Mouse (Mus musculus) brain, embryonic 14.5 days (tissue): ENCODE results near the gene Hoxb1.

Experiments used
- CTCF ChIP-seq: fragments of 200-500 bp; IDR thresholded peaks from 2 replicates; pipeline ENCODE4 v1.5.1; 2012; ENCODE audit warnings: inconsistent platforms, mild to moderate bottlenecking, moderate library complexity, borderline replicate concordance; ENCODE audit not compliant: insufficient read depth, insufficient read length; ENCODE audit errors: extremely low read depth
- POLR2A ChIP-seq: fragments of 200-500 bp; IDR thresholded peaks from 2 replicates; pipeline ENCODE4 v1.6.1; 2012; ENCODE audit warnings: mild to moderate bottlenecking, inconsistent platforms, borderline replicate concordance; ENCODE audit not compliant: poor library complexity, insufficient read depth, insufficient read length, severe bottlenecking; ENCODE audit errors: extremely low read depth

- no peak for TF ChIP-seq CTCF
- TF ChIP-seq POLR2A = no peak
These were observed 14.2 kb upstream of the Hoxb1 start for GRCm38 (mm10) chr11:96351312-96351711.
